Mouse (Mus musculus) ES-Bruce4 (cell line): ENCODE measurements at regions not wholly inside any gene's neighbourhood (a gene's known extent, or its start where the extent isn't known, plus 50 kb on each side); places are given as distances from the start of the nearest gene placed in this dataset.

Experiments used
- CTCF ChIP-seq: IDR thresholded peaks from one replicate; pipeline ENCODE4 v1.8.1; 2011; ENCODE audit warnings: low read depth, low read length
- POLR2A ChIP-seq: IDR thresholded peaks from one replicate; pipeline ENCODE4 v1.8.1; 2011; ENCODE audit warnings: low read length; ENCODE audit not compliant: insufficient read depth

DNA sequence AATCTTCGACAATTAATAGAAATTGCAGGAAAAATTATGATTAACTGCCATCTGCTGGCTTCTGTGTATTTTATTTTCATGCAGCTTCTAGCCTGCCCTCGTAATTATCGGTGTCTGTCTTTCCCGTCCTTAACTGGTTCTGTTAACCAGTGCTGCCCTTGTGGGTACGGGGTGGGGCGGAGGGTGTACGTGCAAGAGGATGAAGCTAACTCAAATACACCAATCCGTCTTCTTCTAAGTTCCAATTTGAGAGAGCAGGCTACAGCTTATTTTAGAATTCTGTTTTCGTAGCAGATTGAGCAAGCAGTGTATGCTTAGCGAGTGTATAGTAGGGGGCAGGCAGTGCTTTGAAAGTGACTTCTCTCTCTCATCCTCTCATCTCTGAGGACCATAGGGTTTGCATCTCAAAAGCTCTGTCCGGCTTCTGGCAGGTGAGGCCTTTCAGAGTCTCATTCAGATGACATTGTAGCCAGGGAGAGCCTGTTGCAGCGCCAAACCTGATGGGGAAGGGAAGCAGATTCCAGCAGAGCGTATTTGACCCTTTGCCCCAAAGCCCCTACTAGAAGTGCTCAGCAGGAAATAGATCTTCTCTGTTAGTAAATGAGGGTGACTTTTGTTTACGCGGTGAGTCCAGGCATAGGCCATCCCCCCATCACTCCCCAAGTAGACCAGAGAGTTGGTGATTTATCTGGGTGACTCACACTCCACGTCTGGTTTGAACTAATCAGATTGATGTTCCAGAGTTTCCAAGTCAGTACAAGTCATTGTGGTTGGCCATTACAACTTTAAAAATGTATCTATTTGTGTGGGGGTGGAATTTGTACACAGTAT is 53.3 kb upstream of the Ptgfrn start:
- TF ChIP-seq POLR2A (no peak), CTCF (no peak)
